Mouse (Mus musculus): ENCODE measurements at regions not wholly inside any gene's neighbourhood (a gene's known extent, or its start where the extent isn't known, plus 50 kb on each side); places are given as distances from the start of the nearest gene placed in this dataset.

DNA sequence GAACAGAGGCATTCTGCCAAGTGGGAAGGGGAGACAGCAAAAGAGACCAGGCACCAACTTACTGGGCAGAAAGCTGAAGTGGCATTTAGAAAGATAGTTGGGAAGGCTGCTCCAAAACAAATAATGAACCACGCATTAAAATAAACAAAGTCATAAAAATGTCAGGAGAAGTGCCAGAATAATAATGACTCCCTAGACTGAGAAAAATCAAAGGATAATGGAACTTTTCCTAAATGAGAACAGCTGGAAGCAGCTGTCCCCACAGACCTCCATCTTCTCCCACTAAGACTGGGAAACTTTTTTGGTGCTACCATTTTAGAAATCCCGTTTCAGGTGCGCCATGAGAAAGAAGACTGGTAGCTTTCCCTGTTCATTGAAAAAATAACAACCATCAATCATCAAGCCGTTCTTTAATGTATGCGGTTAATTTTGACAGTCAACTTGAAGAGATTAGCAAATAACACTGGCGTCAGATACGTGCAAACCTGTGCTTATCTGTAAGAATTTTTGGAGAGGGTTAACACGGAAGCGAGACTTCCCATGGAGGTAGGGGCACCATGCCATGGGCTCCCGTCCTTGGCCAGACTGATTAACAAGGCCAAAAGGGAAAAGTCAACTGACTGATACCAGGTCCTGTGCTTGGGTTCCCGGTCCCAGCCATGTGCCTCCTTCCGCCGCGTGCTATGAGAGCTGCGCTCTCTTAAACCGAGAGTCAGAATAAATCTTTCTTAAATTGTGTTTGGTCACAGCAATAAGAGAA lies 286.1 kb upstream of the Id4 start:
- DNase-seq = peak in 1 of 2 experiments; percentile 5

DNA sequence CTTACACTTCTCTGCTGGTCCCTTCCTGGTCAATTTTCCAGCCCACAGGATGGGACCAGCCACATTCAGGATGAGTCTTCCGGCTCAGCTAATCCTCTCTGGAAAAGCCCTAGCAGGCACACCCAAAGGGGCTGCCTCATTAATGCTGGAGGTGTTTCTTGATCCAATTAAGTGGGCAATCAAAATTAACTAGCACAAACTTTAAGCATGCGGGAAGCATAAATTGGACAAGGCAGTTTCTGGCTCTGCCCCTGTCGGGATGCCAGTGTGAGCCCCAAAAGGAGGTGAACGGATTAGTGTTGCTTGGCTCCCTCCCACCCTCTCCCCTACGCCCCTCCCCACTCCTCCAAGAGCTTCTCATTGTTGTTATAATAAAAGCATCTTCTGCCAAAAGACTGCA lies 262.5 kb upstream of the Id4 start:
- no peak for DNase-seq

DNA sequence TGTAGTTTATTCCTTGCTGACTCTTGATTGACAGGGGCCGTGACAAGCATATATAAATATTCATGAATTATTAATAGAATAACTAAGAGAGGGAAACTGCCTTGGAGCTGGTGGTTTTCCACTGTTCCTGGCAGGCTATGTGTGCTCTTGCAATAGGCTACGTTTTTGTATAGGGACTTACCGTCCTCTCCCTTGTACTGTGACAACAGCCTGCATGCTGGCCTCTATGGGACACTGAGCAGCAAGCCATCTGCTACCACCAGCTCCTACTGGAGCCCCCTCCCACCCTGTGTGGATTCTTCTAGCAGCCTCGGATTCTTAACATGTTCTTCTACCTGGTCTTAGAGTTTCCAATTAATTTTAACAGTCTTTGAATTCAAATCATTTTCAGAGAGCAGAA lies 261.6 kb upstream of the Id4 start:
- DNase-seq = no peak

DNA sequence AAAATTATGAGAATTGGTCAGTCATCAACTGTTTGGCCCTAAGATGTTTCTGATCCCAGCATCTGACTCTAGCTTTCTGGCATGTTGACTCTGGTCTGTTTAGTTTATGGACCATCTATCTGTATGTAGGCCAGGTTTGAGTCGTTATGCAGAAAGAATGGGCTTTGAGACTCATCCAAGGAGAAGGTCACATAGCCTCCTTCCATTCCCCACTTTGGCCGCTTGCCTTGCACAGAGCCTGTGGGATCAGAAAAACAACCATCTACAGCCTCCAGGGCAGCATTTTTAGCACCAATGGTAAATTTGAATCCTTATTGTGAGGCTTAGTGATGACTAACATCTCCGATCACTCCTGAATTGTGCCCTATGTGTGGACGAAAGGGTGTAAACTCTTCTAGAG lies 257.9 kb upstream of the Id4 start:
- DNase-seq = no peak

DNA sequence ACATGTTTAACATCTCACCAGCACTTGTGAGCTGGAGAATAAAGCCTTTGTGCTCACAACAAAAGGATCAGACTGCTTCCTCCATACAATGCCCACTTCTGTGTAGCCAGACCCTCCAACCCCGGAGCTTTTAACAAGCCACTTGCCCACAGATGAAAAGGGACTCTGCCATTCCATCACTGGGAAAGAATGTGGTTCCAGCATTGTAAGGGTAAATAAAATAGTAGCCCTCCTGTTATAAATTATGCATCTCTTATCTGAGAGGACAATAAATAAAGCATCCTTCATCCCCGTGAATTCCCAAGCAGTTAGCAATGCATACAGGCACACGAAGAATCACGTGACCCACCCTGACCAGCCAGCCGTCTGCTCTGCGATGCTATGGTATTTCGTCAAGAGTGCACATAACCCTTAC lies 247.7 kb upstream of the Id4 start:
- DNase-seq = no peak

DNA sequence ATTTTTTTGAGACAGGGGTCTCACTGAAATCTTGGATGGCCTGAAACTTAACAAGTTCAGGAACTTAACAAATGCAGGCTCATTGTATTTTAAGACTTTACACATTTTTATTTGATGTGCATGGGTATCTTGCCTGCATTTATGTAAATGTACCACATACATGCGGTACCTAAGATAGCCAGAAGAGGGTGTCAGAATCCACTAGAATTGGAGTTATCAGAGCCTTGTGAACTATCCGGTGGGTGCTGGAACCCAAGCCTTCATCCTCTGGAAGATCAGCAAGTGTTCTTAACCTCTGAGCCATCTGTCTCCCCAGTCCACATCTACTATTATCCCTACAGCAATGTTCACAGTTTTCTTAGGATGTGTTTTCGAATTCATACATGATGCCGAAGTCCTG lies 245.7 kb upstream of the Id4 start:
- no peak for DNase-seq

DNA sequence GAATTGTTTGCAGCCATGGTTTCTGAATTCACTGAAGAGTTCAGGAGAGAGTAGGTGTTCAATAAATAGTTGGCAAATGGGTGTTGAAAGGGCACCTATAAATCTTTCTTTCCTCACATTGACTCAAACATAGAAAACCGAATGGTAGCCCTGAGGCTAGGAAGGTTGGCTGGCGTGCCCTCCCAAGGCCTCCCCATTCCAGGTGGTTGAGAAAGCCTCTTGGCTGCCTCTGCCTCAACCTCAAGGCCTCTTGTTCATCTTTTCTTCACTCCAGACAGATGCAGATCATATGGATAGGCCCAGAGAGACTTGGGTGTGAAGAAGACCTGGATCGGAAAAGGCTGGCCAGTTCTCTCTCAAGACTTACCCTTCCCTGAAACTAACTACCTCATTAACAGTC lies 245.0 kb upstream of the Id4 start:
- no peak for DNase-seq

DNA sequence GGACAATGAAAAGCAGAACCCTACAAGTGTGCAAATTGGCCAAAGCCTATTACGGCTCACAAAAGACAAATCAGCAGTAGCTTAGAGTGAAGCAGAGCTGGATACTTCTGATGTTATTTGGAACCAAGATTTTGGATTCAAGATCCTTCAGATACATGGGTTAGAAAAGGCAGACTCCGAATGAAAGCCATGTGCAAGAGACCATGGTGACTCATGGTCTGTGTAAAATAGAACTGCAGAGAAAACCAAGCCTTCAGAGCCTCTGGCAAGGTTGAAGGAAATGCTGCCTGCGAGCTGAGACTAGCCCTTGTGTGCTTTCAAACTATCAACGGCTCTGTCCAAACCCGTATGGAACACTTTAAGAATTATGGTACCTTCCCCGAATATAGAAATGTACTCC lies 244.4 kb upstream of the Id4 start:
- DNase-seq = no peak

DNA sequence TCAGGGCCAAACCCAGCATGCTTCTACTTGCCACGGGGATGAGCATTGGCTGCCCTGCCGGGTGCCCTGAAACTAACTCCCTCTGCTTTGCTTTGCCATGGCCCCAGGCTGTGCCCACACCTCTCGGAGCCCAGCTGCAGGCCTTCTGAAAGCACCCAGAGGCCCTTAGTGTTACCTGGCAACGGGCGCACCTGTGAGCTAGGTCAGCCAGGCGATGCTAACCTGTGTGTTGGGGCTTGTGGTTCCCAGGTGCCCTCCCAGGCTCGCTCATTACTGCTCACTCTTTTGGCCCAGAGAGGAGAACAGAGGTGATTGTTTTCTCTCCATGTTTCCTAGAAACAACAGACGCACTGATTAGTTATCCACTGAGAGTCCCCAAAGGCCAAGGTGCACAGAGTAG lies 243.4 kb upstream of the Id4 start:
- DNase-seq = peak; percentile 27 to 33

DNA sequence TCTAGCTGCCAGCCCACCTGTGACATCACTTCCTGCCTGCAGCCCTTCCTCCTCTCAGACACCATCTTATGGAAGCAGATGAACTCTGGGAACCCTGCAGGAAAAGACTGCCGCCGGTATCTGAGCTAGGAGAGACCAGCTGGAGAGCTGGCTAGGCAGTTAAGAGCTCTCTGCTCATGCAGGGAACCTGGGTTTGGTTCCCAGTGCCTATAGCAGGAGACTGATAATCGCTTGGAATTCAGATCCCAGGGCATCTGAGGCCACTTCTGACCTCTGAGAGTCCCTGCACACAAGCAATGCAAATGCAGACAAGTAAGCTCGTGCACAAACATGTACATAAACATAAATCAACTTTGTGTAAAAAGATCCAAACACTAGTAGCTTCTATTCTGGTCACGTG lies 242.4 kb upstream of the Id4 start:
- DNase-seq = peak; percentile 8 to 17

DNA sequence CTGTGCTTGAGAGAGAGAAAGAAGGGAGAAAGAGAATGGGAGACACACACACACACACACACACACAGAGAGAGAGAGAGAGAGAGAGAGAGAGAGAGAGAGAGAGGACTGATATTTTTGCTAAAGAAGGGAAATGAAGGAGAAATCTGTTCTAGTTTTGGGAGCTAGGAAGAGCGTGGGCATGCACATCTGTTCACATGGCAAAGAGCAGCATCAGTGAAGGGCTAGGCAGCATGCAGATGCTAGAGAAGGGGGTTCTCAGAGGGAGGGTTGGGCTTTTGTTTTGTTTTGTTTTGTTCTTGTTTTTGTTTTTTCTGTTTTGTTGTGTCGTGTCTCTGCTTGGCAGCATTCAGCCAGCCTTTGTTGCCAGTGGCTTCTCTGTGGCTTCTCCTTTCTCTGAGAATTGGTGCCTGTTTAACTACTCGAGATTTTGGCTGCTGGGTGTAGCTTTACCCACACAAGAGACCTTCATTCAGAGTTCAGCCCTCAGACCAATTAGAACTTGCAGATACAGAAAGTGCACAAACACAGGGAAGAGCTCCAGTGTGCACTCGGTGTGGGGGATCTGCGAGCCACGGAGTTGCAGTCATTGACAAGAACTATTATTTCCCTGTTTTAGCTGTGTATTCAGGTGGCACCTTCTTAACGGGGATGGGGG lies 237.9 kb upstream of the Id4 start:
- DNase-seq = no peak

DNA sequence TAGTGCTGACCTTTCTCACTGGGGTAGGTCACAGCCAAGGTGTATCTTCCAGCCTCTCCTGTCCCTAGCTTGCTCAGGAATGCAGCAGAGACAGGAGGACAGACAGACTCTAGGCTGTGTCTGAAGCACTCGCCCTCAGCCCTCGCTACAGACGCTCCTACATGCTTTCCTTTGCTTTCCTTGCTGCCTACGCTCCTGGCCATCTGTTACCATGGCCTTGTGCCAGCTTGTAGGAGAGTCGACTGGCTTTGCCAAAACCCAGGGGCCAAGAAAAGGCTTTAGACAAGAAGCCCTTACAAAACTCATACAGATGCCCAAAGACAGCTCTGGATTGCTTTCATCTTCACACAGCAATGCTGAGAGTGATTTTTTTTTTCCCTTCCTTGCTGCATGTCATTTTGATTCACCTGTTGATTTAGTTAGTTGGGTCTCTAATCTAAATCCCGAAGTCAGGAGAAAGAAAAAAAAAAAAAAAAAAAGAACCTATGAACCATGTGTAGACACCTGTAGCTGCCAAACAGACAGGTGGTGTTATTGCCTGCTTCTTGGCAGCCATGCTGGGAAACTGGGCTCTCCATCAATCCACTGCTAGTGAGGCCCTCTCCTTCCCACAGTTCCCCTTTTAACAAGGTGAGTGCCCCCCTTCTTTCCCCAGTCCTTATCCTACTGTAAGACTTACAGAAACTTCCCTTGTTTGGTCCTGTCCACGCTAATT lies 233.1 kb upstream of the Id4 start:
- peak; percentile 87 to 93 for DNase-seq

DNA sequence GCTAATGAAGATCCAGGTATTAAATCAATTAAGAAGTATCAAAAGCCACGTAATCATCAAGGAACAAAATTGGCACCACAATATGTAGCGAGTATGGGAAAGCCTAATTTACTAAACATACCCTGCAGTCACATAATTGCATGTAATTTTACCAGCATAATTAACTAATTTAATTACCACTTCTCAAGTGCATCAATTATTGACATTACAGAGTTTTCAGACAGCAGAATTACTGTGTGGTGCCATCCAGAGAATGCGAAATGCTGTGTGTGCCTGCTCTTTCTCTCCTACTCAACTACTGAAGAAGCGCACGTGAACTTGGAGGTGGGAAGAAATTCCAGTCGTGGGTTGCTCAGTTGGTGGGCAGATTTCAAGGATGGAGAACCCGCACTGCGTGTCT lies 229.5 kb upstream of the Id4 start:
- no peak for DNase-seq

DNA sequence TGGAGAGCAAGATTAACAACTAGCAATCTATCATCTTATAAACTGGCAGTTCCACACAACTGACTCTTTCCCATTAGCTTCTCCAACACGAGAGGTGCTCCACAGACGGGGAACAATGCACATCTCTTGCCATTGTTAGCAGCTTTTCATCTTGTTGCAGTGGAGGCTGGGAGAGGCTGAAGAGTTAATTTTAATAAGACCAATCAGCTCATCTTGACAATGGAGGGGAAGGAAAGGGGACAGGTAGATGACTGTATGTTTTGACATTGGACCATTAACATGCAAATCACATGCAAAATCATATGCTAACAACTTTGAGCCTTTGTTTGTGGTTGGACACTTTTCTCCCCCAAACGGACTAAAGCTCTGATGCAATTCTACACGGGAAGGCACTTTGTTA lies 218.9 kb upstream of the Id4 start:
- DNase-seq = no peak

DNA sequence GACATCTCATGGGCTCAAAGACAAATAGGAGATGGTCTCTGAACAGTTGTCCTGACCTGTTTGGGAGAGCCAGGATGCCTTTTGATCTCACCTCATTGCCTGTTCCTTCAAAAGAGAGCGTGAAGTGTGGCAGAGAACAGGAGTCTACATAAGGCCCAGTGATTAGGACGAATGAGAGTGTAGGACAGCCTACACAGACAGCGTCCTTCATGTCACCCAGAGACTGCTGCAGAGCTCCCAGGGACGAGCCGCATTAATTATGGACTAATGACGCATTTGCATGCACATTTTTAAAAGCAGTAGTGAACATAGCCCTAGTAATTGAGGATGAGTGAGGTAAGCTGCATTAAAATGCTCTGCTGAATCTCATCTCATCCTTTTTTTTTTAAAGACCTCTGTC lies 218.5 kb upstream of the Id4 start:
- no peak for DNase-seq

DNA sequence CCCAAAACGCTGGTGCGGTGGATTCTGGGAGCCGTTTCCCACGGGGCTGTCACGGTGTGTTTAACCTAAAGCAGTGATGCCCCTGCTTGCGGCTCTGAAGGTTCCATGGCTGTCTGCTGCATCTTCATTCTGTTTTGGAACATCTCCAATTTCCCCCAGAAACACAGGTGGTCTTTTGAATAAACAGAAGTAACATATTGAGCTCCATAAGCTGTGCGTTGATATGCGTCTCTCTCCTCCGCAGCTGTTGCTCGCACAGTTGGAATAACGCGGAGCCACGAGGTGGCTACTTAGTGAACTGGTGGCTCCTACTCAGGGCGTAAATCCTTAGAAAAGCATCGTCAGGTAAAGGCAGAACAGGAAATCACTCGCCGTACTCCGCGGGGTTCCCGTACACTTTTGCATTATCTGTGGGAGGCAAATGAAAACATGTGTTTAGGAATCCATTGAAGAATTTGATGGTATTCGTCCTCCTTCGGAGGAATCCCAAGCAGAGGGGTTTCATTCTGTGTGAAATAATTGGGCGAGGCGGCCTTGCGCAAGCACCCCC lies 214.8 kb upstream of the Id4 start:
- DNase-seq = no peak

DNA sequence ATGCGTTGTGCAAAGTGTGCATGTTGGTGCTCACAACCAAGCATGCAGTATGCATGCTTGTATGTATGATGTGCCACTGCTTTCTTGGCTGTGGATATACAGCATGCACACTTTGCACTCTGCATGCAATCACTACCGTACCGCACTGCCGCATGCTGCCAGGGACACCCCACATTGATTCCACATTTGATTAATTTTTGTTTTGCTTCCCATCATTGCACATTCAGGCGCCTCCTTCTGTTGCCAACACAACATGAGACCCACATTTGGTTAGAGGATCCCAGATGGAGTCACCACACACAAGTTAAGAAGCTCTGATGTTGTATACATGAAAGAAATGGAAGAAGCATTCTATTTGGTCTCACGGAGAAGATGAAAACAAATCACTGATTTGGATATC lies 211.2 kb upstream of the Id4 start:
- DNase-seq = no peak

DNA sequence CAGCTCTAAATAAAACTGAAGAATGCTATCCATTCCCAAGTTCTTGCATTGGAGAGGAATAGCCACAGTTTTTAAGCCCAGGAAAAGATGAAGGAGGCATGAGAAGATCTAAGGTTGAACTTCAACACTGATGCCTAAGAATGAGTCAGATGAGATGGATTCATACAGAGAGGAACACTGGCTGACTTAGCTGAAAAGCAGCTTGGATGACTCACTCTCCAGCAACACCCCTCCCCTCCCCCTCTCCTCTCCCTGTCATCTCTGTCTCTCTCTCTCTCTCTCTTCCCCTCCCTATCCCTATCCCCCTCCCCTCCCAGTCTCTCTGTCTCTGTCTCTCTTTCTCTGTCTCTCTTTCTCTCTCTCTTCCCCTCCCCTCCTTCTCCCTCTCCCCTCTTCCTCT lies 186.4 kb upstream of the Id4 start:
- peak in 1 of 2 experiments; percentile 3 for DNase-seq

DNA sequence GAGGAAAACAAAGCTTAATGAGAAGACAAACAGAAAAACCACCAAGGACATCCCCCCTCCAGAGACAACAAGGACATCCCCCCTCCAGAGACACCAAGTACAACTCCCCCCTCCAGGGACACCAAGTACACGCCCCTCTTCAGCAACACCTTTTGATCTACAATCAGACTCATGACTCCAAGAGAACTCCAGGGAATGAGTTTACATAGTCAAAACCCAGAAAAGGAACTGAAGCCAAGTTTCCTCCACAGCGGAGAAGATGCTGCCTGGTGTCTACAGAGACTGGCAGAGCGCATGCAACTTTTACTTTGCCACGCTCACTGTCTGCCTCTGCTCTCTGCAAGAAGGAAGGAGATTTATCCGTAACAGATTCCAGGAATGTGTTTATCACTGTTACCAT lies 185.7 kb upstream of the Id4 start:
- no peak for DNase-seq

DNA sequence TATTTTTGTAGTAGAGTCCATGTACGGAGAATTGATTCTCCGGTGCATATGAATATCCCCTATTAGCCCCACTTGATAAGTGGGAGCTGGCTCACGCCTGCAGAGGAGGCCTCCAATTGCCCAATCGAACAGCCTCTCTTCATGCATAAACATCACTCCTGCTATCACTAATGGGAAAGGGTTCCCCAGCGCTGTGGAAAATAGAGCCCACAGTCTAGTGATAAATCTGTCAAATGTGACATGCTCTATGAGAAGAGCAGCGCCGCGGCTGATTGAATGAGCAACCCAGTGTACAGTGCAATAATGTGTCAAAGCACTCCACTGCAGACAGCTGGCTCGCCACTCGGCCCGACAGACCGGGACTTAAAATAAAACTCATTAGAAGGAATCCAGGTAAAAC lies 182.8 kb upstream of the Id4 start:
- no peak for DNase-seq

DNA sequence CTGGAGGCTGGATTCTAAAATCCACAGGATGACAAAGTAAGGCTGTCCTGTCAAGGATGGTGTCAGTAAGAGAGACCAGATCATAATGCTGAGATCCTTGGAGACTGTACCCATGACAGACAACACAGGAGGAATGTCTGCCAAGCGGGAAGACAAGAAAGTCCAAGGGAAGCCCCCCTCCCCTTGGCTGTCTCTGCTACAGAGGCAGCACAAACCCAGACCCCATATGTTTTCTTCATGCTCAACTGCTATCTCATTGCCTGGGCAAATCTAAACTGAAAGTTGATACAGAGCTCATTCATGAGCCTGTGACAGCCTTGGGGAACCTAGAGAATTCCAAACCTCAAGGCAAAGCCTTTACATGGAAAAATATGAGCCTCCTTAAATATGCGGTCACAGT lies 177.7 kb upstream of the Id4 start:
- DNase-seq = no peak

DNA sequence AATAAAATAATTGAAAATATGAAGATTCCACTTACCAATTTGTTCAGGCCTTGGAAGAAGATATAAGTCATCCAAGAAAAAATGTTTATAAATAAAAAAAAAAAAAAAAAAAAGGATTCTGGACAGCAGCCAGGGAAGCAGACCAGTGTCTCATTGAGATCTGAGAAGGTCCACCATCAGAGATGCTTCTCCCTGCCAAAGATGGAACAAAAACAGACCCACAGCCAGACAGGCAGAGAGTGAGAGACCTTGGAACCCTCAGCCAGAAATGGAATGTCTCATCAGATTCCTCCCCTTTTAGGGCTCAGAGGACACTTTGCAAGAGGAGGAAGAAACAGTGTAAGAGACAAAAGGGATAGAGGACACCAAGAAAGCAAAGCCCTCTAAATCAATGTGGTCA lies 177.2 kb upstream of the Id4 start:
- no peak for DNase-seq

DNA sequence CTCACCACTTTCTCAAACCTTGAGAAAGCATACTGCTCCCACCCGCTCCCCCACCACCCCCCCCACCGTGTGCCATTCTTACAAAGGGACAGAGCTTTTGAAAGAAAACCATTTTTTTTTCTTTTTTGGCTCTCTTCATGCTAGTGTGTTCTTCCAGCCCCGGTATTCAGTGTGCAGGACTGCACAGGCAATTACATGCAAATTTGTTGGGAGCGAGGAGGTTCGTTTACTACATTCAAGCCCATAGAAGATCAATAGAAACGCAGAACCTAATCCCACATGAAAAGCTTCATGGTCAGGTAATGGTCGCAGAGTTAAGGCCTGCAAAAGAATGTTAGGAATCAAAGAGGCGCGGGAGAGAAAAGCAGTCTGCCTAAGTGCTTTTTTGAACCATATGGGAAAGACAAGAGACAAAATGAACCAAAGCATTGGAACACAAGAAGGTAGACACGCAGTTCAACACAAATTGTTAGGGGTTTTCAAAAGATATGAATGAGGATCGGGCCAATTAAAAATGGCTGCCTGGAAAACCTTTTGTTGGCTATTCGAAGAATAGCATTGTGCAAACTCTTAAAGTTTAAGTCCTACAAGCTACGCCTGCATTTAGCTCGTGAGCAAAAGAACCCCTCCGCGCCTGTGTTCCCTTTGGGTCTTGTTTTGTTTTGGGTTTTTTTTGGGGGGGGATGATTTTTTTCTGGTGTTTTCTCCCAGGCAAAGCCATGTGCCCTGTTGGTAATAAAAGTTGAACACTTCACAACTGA lies 166.6 kb upstream of the Id4 start:
- DNase-seq = no peak
